Mouse (Mus musculus) cerebral cortex, adult 2 months (tissue): Measurements from ENCODE around the gene Adarb2.

Experiments used
- WGBS: fragments of 180-500 bp; shearing (Covaris S2); methylation state at CpG from one replicate; pipeline ENCODE4 v1.1.7; 2018; 5-methylcytosine and 5-hydroxymethylcytosine counted together

Gene Adarb2

GRCm38 (mm10) chr13:8698451-8698850, 495.8 kb downstream of the Adarb2 start:
- WGBS, result 88% methylated on average over 5 of the region's 5 CpGs

DNA sequence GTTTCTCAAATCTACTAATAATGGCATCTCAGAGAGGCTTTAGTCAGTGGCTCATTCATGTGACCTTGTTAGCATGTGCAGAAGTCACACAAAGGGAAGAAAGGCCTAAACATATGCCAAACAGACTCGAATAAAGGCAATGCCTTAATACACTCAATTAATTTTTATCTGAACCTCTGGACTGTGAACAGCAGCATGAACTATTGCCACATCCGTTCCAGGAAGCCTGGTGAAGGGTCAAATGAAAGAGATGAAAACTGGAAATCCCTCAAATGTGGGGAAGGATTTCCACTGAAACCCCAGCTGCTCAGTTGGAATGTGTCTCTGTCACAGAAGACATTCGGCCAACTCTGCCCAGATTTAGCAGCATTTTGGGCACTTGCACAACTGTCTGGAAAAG, 497.2 kb downstream of the Adarb2 start:
- 54% methylated on average over 3 of the region's 3 CpGs for WGBS

GRCm38 (mm10) chr13:8700981-8701380, 498.3 kb downstream of the Adarb2 start:
- WGBS, result 49% methylated on average over 4 of the region's 4 CpGs

GRCm38 (mm10) chr13:8705296-8705695, 502.6 kb downstream of the Adarb2 start:
- 54% methylated on average over 4 of the region's 4 CpGs for WGBS

DNA sequence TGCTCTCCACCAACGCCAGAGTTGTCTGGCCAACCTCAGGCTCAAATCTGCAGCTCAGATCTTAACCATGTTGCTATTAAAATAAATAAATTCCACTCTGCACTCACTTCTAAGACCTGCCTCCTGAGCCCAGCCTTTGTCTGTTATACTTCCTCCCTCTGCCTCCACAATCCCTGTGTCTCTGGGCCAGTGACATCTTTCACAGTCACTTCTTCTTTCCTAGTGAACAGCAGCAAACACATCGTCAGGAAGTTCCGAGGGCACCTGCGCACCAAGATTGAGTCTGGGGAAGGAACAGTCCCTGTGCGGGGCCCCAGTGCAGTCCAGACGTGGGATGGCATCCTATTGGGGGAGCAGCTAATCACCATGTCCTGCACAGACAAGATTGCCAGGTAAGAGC, 510.7 kb downstream of the Adarb2 start:
- WGBS, result 85% methylated on average over 6 of the region's 6 CpGs

GRCm38 (mm10) chr13:8729972-8730645, 527.4 kb downstream of the Adarb2 start:
- 49% methylated on average over 10 of the region's 10 CpGs for WGBS

GRCm38 (mm10) chr13:8737139-8737865, 534.6 kb downstream of the Adarb2 start:
- WGBS, result 36% methylated on average over 5 of the region's 5 CpGs

- WGBS, result 76% methylated on average over 5 of the region's 5 CpGs
These were observed 540.1 kb downstream of the Adarb2 start for GRCm38 (mm10) chr13:8742792-8743191.

DNA sequence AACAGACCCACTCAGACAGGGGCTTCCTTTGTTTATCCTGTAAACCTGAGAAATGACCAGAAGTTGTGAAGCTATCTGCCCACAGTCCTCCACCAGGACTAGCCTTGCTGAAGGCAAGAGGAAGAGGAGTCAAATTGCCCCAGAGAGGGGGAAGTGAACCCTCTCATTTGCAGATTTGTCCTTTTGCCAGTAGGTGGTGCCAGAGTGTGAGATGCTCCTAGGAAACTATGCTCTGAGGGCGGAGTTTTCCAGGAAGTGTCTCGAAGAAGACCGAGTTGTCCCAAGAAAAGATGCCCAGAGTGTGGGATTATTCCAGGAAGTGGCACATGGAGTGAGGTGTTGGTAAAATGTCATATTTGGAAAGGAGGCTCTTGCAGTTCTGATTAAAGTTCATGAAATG, 541.9 kb downstream of the Adarb2 start:
- WGBS, result 44% methylated on average over 3 of the region's 3 CpGs

- 77% methylated on average over 4 of the region's 4 CpGs for WGBS
These were observed 542.9 kb downstream of the Adarb2 start for GRCm38 (mm10) chr13:8745596-8745995.

DNA sequence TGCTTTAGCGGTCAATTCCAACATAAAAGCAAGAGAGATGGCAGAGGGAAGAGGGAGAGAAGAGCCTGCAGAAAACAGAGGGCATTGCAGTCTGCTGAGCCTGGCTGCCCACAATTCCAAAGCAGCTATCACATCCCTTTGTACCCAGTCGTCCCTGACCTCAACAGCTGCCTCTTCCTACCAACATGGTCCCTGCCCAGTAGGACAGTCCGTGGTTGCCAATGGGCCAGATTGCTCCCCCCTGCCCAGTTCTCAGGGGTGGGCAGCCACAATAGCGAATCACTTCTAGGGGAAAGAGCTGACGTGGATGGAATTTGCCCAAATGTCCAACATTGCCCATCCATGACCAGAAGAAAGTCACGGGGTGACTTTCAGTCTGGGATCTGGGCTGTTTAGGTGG, 546.8 kb downstream of the Adarb2 start:
- WGBS, result 84% methylated on average over 6 of the region's 6 CpGs

- 72% methylated on average over 8 of the region's 8 CpGs for WGBS
These were observed 558.3 kb downstream of the Adarb2 start for GRCm38 (mm10) chr13:8760940-8761339.

DNA sequence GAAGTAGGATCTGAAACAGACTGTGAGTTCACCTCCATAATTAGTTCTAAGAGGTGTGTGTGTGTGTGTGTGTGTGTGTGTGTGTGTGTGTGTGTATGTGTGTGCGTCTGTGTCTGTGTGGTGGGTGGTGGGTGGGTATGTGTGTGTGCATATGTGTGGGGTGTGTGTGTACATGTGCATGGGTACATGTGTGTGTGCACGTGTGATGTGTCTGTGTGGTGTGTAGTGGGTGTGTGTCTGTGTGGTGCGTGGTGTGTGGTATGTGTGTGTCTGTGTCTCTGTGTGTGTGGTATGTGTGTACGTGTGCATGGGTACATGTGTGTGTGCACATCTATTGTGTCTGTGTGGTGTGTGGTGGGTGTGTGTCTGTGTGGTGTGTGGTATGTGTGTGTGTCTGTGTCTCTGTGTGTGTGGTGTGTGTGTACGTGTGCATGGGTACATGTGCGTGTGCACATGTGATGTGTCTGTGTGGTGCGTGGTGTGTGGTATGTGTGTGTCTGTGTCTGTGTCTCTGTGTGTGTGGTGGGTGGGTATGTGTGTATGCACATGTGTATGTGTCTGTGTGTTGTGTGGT, 567.1 kb downstream of the Adarb2 start:
- 94% methylated on average over 7 of the region's 7 CpGs for WGBS

DNA sequence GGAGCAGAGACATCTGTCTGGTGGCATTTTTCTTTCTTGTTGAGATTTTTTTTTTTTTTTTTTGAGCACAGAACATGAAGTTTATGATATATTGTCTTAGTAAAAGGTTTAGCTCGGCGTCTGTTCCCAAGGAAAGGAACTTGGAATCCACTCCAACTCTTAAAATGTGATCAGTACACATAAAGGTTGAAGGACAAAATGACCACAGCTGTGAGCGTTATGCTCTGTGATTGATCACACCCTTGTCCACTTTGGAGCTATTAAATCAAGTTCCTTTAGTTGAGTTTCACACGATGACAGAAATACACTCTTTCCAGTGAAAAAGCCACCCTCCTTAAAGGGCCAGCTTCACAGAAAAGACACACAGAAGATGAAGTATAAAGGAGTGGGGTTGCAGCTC, 568.0 kb downstream of the Adarb2 start:
- 69% methylated on average over 4 of the region's 4 CpGs for WGBS

DNA sequence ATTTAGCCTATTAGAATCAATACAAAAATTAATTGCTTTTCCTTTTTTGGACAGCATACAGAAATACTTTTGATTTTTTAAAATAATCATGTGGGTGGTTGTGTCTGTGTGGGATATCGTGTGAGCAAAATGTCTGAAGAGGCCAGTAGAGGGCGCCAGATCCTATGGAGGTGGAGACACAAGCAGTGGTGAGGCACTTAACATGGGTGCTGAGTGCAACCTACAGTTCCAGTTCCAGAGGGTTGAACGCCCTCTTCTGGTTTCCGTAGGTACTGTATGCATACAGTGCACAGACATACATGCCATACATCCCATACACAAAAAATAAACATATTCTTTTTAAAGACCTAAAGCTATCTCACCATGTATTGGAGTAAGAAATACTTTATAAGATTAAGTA, 577.8 kb downstream of the Adarb2 start:
- WGBS, result 53% methylated on average over 4 of the region's 4 CpGs

GRCm38 (mm10) chr13:8782636-8783035, 580.0 kb downstream of the Adarb2 start:
- 66% methylated on average over 4 of the region's 4 CpGs for WGBS

- 72% methylated on average over 10 of the region's 10 CpGs for WGBS
These were observed 581.1 kb downstream of the Adarb2 start for GRCm38 (mm10) chr13:8783686-8784307.

- 50% methylated on average over 14 of the region's 14 CpGs for WGBS
These were observed 581.8 kb downstream of the Adarb2 start for GRCm38 (mm10) chr13:8784308-8785061.

- WGBS, result 28% methylated on average over 9 of the region's 9 CpGs
These were observed 582.5 kb downstream of the Adarb2 start for GRCm38 (mm10) chr13:8785185-8785584.

GRCm38 (mm10) chr13:8793217-8793616, 590.6 kb downstream of the Adarb2 start:
- 80% methylated on average over 8 of the region's 8 CpGs for WGBS

DNA sequence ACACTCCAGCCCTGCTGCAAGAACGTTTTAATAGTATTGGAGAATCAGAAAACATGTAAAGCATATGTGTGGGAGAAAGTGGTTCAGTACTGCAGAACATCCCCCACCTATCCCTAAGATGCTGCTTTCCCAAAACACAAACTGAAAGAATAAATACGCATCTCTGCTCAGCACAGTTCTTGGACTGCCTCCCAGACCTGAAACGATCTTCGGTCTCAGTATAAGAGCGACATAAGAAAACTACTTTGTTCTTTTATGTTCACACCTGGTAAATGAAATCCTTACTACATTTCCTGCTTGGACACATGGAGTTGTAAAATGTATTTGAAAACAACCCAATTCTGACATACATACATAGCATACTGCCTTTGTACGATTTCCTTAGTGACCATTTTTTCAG, 597.9 kb downstream of the Adarb2 start:
- 33% methylated on average over 6 of the region's 6 CpGs for WGBS

- WGBS, result 83% methylated on average over 2 of the region's 2 CpGs
These were observed 603.3 kb downstream of the Adarb2 start for GRCm38 (mm10) chr13:8805931-8806330.
